Mouse (Mus musculus) E14TG2a.4 (cell line): Measurements from ENCODE around the gene Fam71b.

Experiments used
- CTCF ChIP-seq: conservative IDR thresholded peaks from 2 replicates; pipeline ENCODE4 v1.5.1; 2014; ENCODE audit warnings: low read length
- NANOG ChIP-seq: IDR thresholded peaks from 2 replicates; pipeline ENCODE4 v1.6.1; 2014; ENCODE audit warnings: borderline replicate concordance, low read length, mixed read lengths
- POU5F1 ChIP-seq: IDR thresholded peaks from 2 replicates; pipeline ENCODE4 v1.6.1; 2014; ENCODE audit warnings: low read length, borderline replicate concordance

GRCm38 (mm10) chr11:46398473-46398872, 2.1 kb downstream of the Fam71b start:
- TF ChIP-seq CTCF: no peak
- TF ChIP-seq NANOG: no peak
- TF ChIP-seq POU5F1: no peak
